Mouse (Mus musculus) E14TG2a.4 (cell line): ENCODE measurements at regions not wholly inside any gene's neighbourhood (a gene's known extent, or its start where the extent isn't known, plus 50 kb on each side); places are given as distances from the start of the nearest gene placed in this dataset.

Experiments used
- CTCF ChIP-seq: conservative IDR thresholded peaks from 2 replicates; pipeline ENCODE4 v1.5.1; 2014; ENCODE audit warnings: low read length
- POU5F1 ChIP-seq: IDR thresholded peaks from 2 replicates; pipeline ENCODE4 v1.6.1; 2014; ENCODE audit warnings: low read length, borderline replicate concordance

DNA sequence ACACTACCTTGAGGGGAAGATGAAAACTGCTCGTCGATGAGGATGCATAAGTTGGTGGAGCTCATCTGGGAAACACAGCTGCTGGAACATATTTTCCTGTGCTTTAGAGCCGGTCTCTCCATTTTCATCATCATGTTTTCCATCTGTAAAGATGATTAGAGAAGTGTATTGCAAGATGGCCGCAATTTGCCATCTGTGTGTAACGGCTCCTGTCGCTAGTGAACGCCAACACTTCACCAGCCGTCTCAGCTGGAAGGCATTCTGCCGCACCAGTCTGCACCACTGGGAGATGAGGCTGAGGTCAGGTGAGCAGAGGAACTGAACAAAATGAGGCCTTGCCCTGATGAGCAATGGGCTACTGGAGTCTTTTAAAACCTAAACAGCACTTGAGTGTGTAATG, 57.4 kb downstream of the Gm21962 start:
- no peak for TF ChIP-seq CTCF
- TF ChIP-seq POU5F1, result no peak
